Mouse (Mus musculus) bone marrow macrophage, adult 2 months (primary cell): ENCODE measurements at regions not wholly inside any gene's neighbourhood (a gene's known extent, or its start where the extent isn't known, plus 50 kb on each side); places are given as distances from the start of the nearest gene placed in this dataset.

Source experiments
- CTCF ChIP-seq: IDR thresholded peaks from 2 replicates; pipeline ENCODE4 v1.5.1; 2012; ENCODE audit warnings: low read depth, mild to moderate bottlenecking, low read length, moderate library complexity
- POLR2A ChIP-seq: IDR thresholded peaks from 2 replicates; pipeline ENCODE4 v1.6.1; 2012; ENCODE audit warnings: mild to moderate bottlenecking, low read depth, low read length, borderline replicate concordance

- TF ChIP-seq CTCF: no peak
- TF ChIP-seq POLR2A: no peak
Measured at GRCm38 (mm10) chr12:106528521-106528920, 518.5 kb downstream of the Vrk1 start.
